Mouse (Mus musculus) bone marrow, adult 2 months (tissue): ENCODE results near the gene Caln1.

ENCODE experiments used
- CTCF ChIP-seq: fragments of 200-500 bp; IDR thresholded peaks from 2 replicates; pipeline ENCODE4 v1.5.1; 2011; ENCODE audit warnings: low read length, control low read depth; ENCODE audit not compliant: control insufficient read depth, insufficient read depth
- POLR2A ChIP-seq: fragments of 200-500 bp; IDR thresholded peaks from 2 replicates; pipeline ENCODE4 v1.6.1; 2011; ENCODE audit warnings: low read depth, mild to moderate bottlenecking, control low read depth, low read length, borderline replicate concordance; ENCODE audit not compliant: control insufficient read depth

DNA sequence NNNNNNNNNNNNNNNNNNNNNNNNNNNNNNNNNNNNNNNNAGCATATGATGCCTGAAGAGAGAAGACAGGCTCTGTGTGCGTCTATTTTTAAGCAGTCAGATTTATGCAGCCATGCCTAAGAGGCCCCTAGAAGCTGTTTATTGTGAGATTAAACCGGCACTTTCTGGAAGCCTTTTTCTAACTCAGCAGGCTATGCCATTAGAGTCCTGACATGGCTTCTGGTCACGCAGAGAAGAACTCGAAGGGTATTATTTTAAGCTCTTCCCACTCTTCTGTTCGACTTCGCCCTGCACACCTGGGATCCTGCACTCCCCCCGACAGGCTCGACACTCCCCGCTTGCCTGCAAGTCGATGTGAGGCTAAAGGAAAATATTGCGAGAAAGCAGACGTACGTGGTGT is 372.9 kb downstream of the Caln1 start:
- TF ChIP-seq CTCF = no peak
- TF ChIP-seq POLR2A = no peak
